Mouse (Mus musculus): ENCODE data around the gene Map4k2. TPM values are rescaled to one million over a fixed set of nuclear protein-coding genes. Genes with fewer than 3 reads are reported as not detected.

Map4k2 gene
- total and polyA plus RNA-seq, 3 experiments = 55.5 to 119 (median 95.2) TPM

DNA sequence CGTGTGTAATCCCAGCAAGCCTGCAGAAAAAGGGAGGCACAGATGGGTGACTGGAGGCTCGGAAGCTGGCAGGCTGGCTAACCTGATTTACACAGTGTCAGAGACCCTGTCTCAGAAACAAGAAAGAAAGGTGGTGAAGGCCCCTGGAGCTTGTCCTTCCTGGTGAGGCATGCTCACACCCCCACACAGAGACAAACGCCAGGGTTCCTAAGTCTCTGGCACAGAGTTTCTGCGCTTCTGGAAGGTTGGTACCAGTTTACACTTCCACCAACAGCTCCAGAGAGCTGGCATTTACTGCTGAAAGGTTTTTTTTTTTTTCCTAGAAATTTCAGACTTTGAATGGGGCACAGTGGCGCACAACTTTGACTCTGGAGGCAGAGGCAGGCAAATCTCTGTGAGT is 55.3 kb downstream of the Map4k2 start:
- no peaks in the 10 kb centered on the region for H3K27me3 ChIP-seq (replicated peaks)
- H3K4me1 ChIP-seq (ENCODE audit: control insufficient read depth in 1 of 2, insufficient read depth in 2 of 2) = peaks cover 4 to 32% of the 10 kb centered on the region in 2 experiments
- no peak overlapping the region for H3K9ac ChIP-seq (ENCODE audit: insufficient read depth, low read depth)
- no peak for DNase-seq (ENCODE audit: extremely low read depth)
- H3K4me3 ChIP-seq (replicated peaks in 1 of 3; ENCODE audit: low read depth in 2 of 3, low read length in 2 of 3, poor library complexity in 1 of 3) = no peak overlapping the region
- in situ Hi-C loops (cut with MboI; ENCODE audit: low pct_ligation_motif_present, low pct_unique_long_range_greater_than_20kb, low sequenced_read_pairs) (no loop called here), dilution Hi-C loops (cut with MboI; ENCODE audit: extremely low pct_ligation_motif_present, extremely low pct_unique_long_range_greater_than_20kb, low sequenced_read_pairs) (no loop called here)
- no peak overlapping the region for H3K4me2 ChIP-seq (ENCODE audit: insufficient read depth, low read depth, poor library complexity, severe bottlenecking)
- TF ChIP-seq ZKSCAN1 (IDR thresholded peaks at IDR 0.05; ENCODE audit: borderline replicate concordance, low read depth, low read length) (no peak), ZC3H11A (IDR thresholded peaks at IDR 0.05; ENCODE audit: low read depth, low read length) (no peak), TBP (conservative IDR thresholded peaks at IDR 0.05; ENCODE audit: low read depth, low read length) (no peak), SMC3 (IDR thresholded peaks at IDR 0.05; ENCODE audit: low read depth, low read length) (no peak), NRF1 (IDR thresholded peaks at IDR 0.05; ENCODE audit: low read depth, low read length) (no peak)
- H3K79me2 ChIP-seq (replicated peaks; ENCODE audit: control insufficient read depth, extremely low read depth, insufficient read depth, poor library complexity, severe bottlenecking) = no peaks in the 10 kb centered on the region
- H3K27ac ChIP-seq (ENCODE audit: insufficient read depth, low read depth) = no peak overlapping the region
- no peaks in the 10 kb centered on the region for H3K9me3 ChIP-seq (replicated peaks; ENCODE audit: low read length)
- peaks cover 0 to 17% of the 10 kb centered on the region in 2 experiments for H3K36me3 ChIP-seq (replicated peaks in 1 of 2; ENCODE audit: control insufficient read depth in 1 of 2, insufficient read depth in 1 of 2, low read length in 1 of 2)

DNA sequence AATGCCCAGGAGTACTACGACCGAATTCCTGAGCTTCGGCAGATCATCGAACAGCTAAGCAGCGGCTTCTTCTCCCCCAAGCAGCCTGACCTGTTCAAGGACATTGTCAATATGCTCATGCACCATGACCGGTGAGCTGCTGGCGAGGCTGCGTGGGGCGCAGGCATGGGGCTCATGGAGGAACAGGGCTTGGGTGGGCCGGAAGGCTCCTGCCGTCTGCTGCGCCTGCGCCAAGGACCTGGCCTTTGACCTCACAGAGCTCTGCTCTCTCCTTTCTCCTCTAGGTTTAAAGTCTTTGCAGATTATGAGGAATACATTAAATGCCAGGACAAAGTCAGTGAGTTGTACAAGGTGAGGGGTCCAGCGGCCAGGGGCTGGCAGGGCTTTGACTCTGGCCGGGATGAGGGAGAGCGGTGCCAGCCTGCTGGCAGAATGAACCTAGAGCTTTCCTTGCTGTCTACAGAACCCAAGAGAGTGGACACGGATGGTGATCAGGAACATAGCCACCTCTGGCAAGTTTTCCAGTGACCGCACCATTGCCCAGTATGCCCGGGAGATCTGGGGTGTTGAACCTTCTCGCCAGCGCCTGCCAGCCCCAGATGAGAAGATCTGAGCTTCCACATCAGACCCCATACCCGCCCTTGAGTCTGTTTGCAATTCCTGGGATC is 56.8 kb downstream of the Map4k2 start:
- no peak for DNase-seq (ENCODE audit: extremely low read depth)
- H3K4me1 ChIP-seq (ENCODE audit: control insufficient read depth in 1 of 2, insufficient read depth in 2 of 2) = peaks cover 4 to 39% of the 10 kb centered on the region in 2 experiments
- no peak overlapping the region for H3K9ac ChIP-seq (ENCODE audit: insufficient read depth, low read depth)
- dilution Hi-C loops (cut with MboI; ENCODE audit: extremely low pct_ligation_motif_present, extremely low pct_unique_long_range_greater_than_20kb, low sequenced_read_pairs) = no loop called here
- no peak overlapping the region for H3K4me2 ChIP-seq (ENCODE audit: insufficient read depth, low read depth, poor library complexity, severe bottlenecking)
- H3K27me3 ChIP-seq (replicated peaks) = no peaks in the 10 kb centered on the region
- no peak overlapping the region for H3K27ac ChIP-seq (ENCODE audit: insufficient read depth, low read depth)
- H3K79me2 ChIP-seq (replicated peaks; ENCODE audit: control insufficient read depth, extremely low read depth, insufficient read depth, poor library complexity, severe bottlenecking) = no peaks in the 10 kb centered on the region
- H3K9me3 ChIP-seq (replicated peaks; ENCODE audit: low read length) = no peaks in the 10 kb centered on the region
- no peak overlapping the region for H3K4me3 ChIP-seq (replicated peaks in 1 of 3; ENCODE audit: low read depth in 2 of 3, low read length in 2 of 3, poor library complexity in 1 of 3)
- H3K36me3 ChIP-seq (replicated peaks in 1 of 2; ENCODE audit: control insufficient read depth in 1 of 2, insufficient read depth in 1 of 2, low read length in 1 of 2) = peaks cover 0 to 16% of the 10 kb centered on the region in 2 experiments
- in situ Hi-C loops (cut with MboI; ENCODE audit: low pct_ligation_motif_present, low pct_unique_long_range_greater_than_20kb, low sequenced_read_pairs) = no loop called here
- TF ChIP-seq KAT2A (IDR thresholded peaks at IDR 0.05; ENCODE audit: insufficient replicate concordance, low read length) = no peak
- no peak for TF ChIP-seq MAX (IDR thresholded peaks at IDR 0.05; ENCODE audit: low read length)
- TF ChIP-seq USF1 (IDR thresholded peaks at IDR 0.05; ENCODE audit: low read depth, low read length) = no peak
- TF ChIP-seq SIN3A (IDR thresholded peaks at IDR 0.05; ENCODE audit: low read length) = no peak
- TF ChIP-seq UBTF (IDR thresholded peaks at IDR 0.05; ENCODE audit: low read depth, low read length) = no peak
- TF ChIP-seq HCFC1 (IDR thresholded peaks at IDR 0.05; ENCODE audit: low read depth, low read length) = no peak
- no peak for TF ChIP-seq JUN (IDR thresholded peaks at IDR 0.05; ENCODE audit: insufficient read depth, low read depth, low read length)
